Mouse (Mus musculus): ENCODE measurements around the gene Zfp948. TPM values are rescaled to one million over a fixed set of nuclear protein-coding genes. Genes with fewer than 3 reads are reported as not detected.
"Not testable (repeated sequence)": the region's sequence is repeated elsewhere in the genome, so short reads cannot be mapped to it uniquely, and the experiment has no call there.

Zfp948 gene
- total RNA-seq, 4 experiments from 2014 or later: 0.97 to 1.9 (median 1.6) TPM

GRCm38 (mm10) chr17:21635758-21636157 lies 69.0 kb downstream of the Zfp948 start:
- not testable (repeated sequence) for DNase-seq (ENCODE audit: low spot score in 2 of 2)

Other genes starting within 250 kb of the Zfp948 start
- gene Zfp677, start 183.3 kb upstream of the Zfp948 start, total RNA-seq (2022): 1 to 10 TPM in 1 of 4 experiments, under 1 TPM in 3; 0.80 to 1.5 (median 0.87) TPM
- 1 to 10 TPM in 2 of 4 experiments, under 1 TPM in 2; 0.77 to 1.9 (median 1.1) TPM for gene Zfp54, start 143.8 kb upstream of the Zfp948 start, total RNA-seq (2022)
- gene Zfp51, start 116.6 kb upstream of the Zfp948 start, total RNA-seq (2022): 10 to 100 TPM; 10.5 to 11.7 (median 10.9) TPM
- gene Zfp53, start 78.0 kb upstream of the Zfp948 start, total RNA-seq (2022): 1 to 10 TPM; 1.3 to 1.8 (median 1.5) TPM
- 10 to 100 TPM in 1 of 4 experiments, 1 to 10 TPM in 3; 6.9 to 11.4 (median 8.5) TPM for gene Zfp52, start 31.5 kb upstream of the Zfp948 start, total RNA-seq (2022)
- gene Zfp983, start 83.6 kb downstream of the Zfp948 start, total RNA-seq (2022): 1 to 10 TPM in 3 of 4 experiments, under 1 TPM in 1; 0.88 to 1.5 (median 1.4) TPM
- gene Gm10226, start 124.9 kb downstream of the Zfp948 start, total RNA-seq (2022): 1 to 10 TPM in 2 of 4 experiments, not detected in 2; 1.9 to 3.4 TPM
- under 1 TPM; 0.51 to 0.91 (median 0.77) TPM for gene Zfp760, start 140.7 kb downstream of the Zfp948 start, total RNA-seq (2022)
- gene Zfp229, start 163.8 kb downstream of the Zfp948 start, total RNA-seq (2022): 1 to 10 TPM; 4.3 to 6.4 (median 5.7) TPM

Measured in gastrocnemius, adult 8-10 months (tissue).